Mouse (Mus musculus) MEL (cell line): ENCODE results near the gene B4galt1. TPM values are rescaled to one million over a fixed set of nuclear protein-coding genes. Genes with fewer than 3 reads are reported as not detected.

Experiments
- DNase-seq: peaks from one replicate; pipeline ENCODE4 v3.0.0; 2011; ENCODE audit warnings: low read depth, low spot score
- H3K27ac ChIP-seq: 2 replicates; pipeline ENCODE4 v1.5.1; 2012; ENCODE audit warnings: low read depth, mild to moderate bottlenecking, control low read depth, low read length, moderate library complexity; ENCODE audit not compliant: control insufficient read depth
- H3K27me3 ChIP-seq, 2 experiments: fragments of 150-350 bp in 1 of 2; sonication (generic) in 1 of 2; 2 replicates each; pipeline ENCODE4 v1.6.1; 2012; ENCODE audit warnings: low read length in 2 of 2, mild to moderate bottlenecking in 2 of 2, improper control_type of control experiment in 1 of 2, moderate library complexity in 1 of 2; ENCODE audit not compliant: insufficient read depth in 2 of 2, control insufficient read depth in 1 of 2
- H3K36me3 ChIP-seq, 2 experiments: 2 replicates each; pipeline ENCODE4 v1.6.1; 2012 to 2014; ENCODE audit warnings: low read length in 2 of 2, improper control_type of control experiment in 1 of 2, inconsistent platforms in 1 of 2, mild to moderate bottlenecking in 1 of 2; ENCODE audit not compliant: insufficient read depth in 2 of 2, control insufficient read depth in 1 of 2
- H3K4me1 ChIP-seq, 2 experiments: fragments of 150-350 bp in 1 of 2; sonication (generic) in 1 of 2; 2 replicates each; pipeline ENCODE4 v1.6.1; 2012; ENCODE audit warnings: low read length in 2 of 2, improper control_type of control experiment in 1 of 2, mild to moderate bottlenecking in 1 of 2; ENCODE audit not compliant: insufficient read depth in 2 of 2, control insufficient read depth in 1 of 2
- H3K4me3 ChIP-seq, 2 experiments: fragments of 150-350 bp in 1 of 2; sonication (generic) in 1 of 2; 2 replicates each; pipeline ENCODE4 v1.5.1; 2012; ENCODE audit warnings: low read depth in 2 of 2, low read length in 2 of 2, mild to moderate bottlenecking in 2 of 2, moderate library complexity in 2 of 2, control low read depth in 1 of 2, improper control_type of control experiment in 1 of 2; ENCODE audit not compliant: control insufficient read depth in 1 of 2, insufficient read depth in 1 of 2
- H3K79me2 ChIP-seq: 2 replicates; pipeline ENCODE4 v1.6.1; 2012; ENCODE audit warnings: mild to moderate bottlenecking, low read length, moderate library complexity; ENCODE audit not compliant: control insufficient read depth, poor library complexity, insufficient read depth
- H3K9ac ChIP-seq: 2 replicates; pipeline ENCODE4 v1.6.1; 2012; ENCODE audit warnings: low read depth, mild to moderate bottlenecking, control low read depth, low read length, moderate library complexity; ENCODE audit not compliant: control insufficient read depth, poor library complexity, severe bottlenecking
- H3K9me3 ChIP-seq: fragments of 150-350 bp; sonication (generic); replicated peaks from 2 replicates; pipeline ENCODE4 v1.6.1; 2012; ENCODE audit warnings: mild to moderate bottlenecking, low read length, improper control_type of control experiment, moderate library complexity; ENCODE audit not compliant: insufficient read depth
- BHLHE40 ChIP-seq: IDR thresholded peaks from 2 replicates; pipeline ENCODE4 v1.6.1; 2012; ENCODE audit warnings: low read depth, mild to moderate bottlenecking, inconsistent platforms, low read length, improper control_type of control experiment, borderline replicate concordance
- CHD1 ChIP-seq: IDR thresholded peaks from 2 replicates; pipeline ENCODE4 v1.6.1; 2012; ENCODE audit warnings: low read depth, mild to moderate bottlenecking, inconsistent platforms, low read length, improper control_type of control experiment
- CHD2 ChIP-seq: IDR thresholded peaks from 2 replicates; pipeline ENCODE4 v1.6.1; 2011; ENCODE audit warnings: low read length, improper control_type of control experiment
- E2F4 ChIP-seq: IDR thresholded peaks from 2 replicates; pipeline ENCODE4 v1.6.1; 2011; ENCODE audit warnings: low read depth, low read length, improper control_type of control experiment, borderline replicate concordance
- ELF1 ChIP-seq: IDR thresholded peaks from 2 replicates; pipeline ENCODE4 v1.6.1; 2014; ENCODE audit warnings: low read depth, mild to moderate bottlenecking, inconsistent platforms, low read length, improper control_type of control experiment, moderate library complexity
- EP300 ChIP-seq, 2 experiments: IDR thresholded peaks; 2 replicates each; pipeline ENCODE4 v1.6.1; 2011; ENCODE audit warnings: improper control_type of control experiment in 2 of 2, low read length in 2 of 2, low read depth in 1 of 2, mild to moderate bottlenecking in 1 of 2
- GABPA ChIP-seq: IDR thresholded peaks from 2 replicates; pipeline ENCODE4 v1.6.1; 2012; ENCODE audit warnings: low read depth, mild to moderate bottlenecking, inconsistent platforms, low read length, improper control_type of control experiment, moderate library complexity
- GATA1 ChIP-seq: IDR thresholded peaks from 2 replicates; pipeline ENCODE4 v1.6.1; 2011; ENCODE audit warnings: low read depth, low read length, improper control_type of control experiment
- KAT2A ChIP-seq: conservative IDR thresholded peaks from 2 replicates; pipeline ENCODE4 v1.6.1; 2012; ENCODE audit warnings: low read depth, low read length, improper control_type of control experiment, inconsistent platforms
- MAFK ChIP-seq: IDR thresholded peaks from 2 replicates; pipeline ENCODE4 v1.6.1; 2011; ENCODE audit warnings: low read depth, mild to moderate bottlenecking, low read length, improper control_type of control experiment, borderline replicate concordance
- MAX ChIP-seq: IDR thresholded peaks from 2 replicates; pipeline ENCODE4 v1.6.1; 2011; ENCODE audit warnings: low read length, improper control_type of control experiment
- MAZ ChIP-seq: IDR thresholded peaks from 2 replicates; pipeline ENCODE4 v1.6.1; 2012; ENCODE audit warnings: low read depth, mild to moderate bottlenecking, inconsistent platforms, low read length, improper control_type of control experiment
- MEF2A ChIP-seq: IDR thresholded peaks from 2 replicates; pipeline ENCODE4 v1.6.1; 2014; ENCODE audit warnings: low read depth, mild to moderate bottlenecking, inconsistent platforms, low read length, improper control_type of control experiment; ENCODE audit not compliant: poor library complexity, insufficient replicate concordance, severe bottlenecking; ENCODE audit errors: extremely low read depth
- MXI1 ChIP-seq: IDR thresholded peaks from 2 replicates; pipeline ENCODE4 v1.6.1; 2011; ENCODE audit warnings: mild to moderate bottlenecking, low read depth, low read length, improper control_type of control experiment
- MYC ChIP-seq: IDR thresholded peaks from 2 replicates; pipeline ENCODE4 v1.6.1; 2011; ENCODE audit warnings: low read depth, mild to moderate bottlenecking, low read length, improper control_type of control experiment, moderate library complexity
- NELFE ChIP-seq: IDR thresholded peaks from 2 replicates; pipeline ENCODE4 v1.6.1; 2011; ENCODE audit warnings: low read depth, low read length, improper control_type of control experiment
- POLR2A ChIP-seq, 2 experiments: IDR thresholded peaks; 2 replicates each; pipeline ENCODE4 v1.6.1; 2011 to 2012; ENCODE audit warnings: low read length in 2 of 2, mild to moderate bottlenecking in 2 of 2, control low read depth in 1 of 2, improper control_type of control experiment in 1 of 2, low read depth in 1 of 2, moderate library complexity in 1 of 2; ENCODE audit not compliant: control insufficient read depth in 1 of 2, insufficient read depth in 1 of 2, poor library complexity in 1 of 2
- POLR2AphosphoS5 ChIP-seq: IDR thresholded peaks from 2 replicates; pipeline ENCODE4 v1.6.1; 2012; ENCODE audit warnings: low read depth, borderline replicate concordance, mild to moderate bottlenecking, inconsistent platforms, low read length, moderate library complexity, mixed read lengths
- RAD21 ChIP-seq: IDR thresholded peaks from 2 replicates; pipeline ENCODE4 v1.6.1; 2011; ENCODE audit warnings: mild to moderate bottlenecking, low read depth, low read length, improper control_type of control experiment
- SIN3A ChIP-seq: IDR thresholded peaks from 2 replicates; pipeline ENCODE4 v1.6.1; 2012; ENCODE audit warnings: low read length, improper control_type of control experiment, inconsistent platforms
- SMC3 ChIP-seq: IDR thresholded peaks from 2 replicates; pipeline ENCODE4 v1.6.1; 2011; ENCODE audit warnings: low read depth, low read length, improper control_type of control experiment
- TAL1 ChIP-seq: IDR thresholded peaks from 2 replicates; pipeline ENCODE4 v1.6.1; 2012; ENCODE audit warnings: mild to moderate bottlenecking, inconsistent platforms, low read length, moderate library complexity, mixed read lengths
- TBP ChIP-seq: IDR thresholded peaks from 2 replicates; pipeline ENCODE4 v1.8.0; 2011; ENCODE audit warnings: low read depth, low read length, improper control_type of control experiment
- TCF12 ChIP-seq: IDR thresholded peaks from 2 replicates; pipeline ENCODE4 v1.6.1; 2014; ENCODE audit warnings: low read depth, mild to moderate bottlenecking, inconsistent platforms, low read length, improper control_type of control experiment, moderate library complexity
- USF1 ChIP-seq: IDR thresholded peaks from 2 replicates; pipeline ENCODE4 v1.6.1; 2014; ENCODE audit warnings: low read depth, mild to moderate bottlenecking, inconsistent platforms, low read length, improper control_type of control experiment, moderate library complexity
- USF2 ChIP-seq, 2 experiments: IDR thresholded peaks; 2 replicates each; pipeline ENCODE4 v1.6.1; 2011 to 2012; ENCODE audit warnings: improper control_type of control experiment in 2 of 2, low read length in 2 of 2, borderline replicate concordance in 1 of 2, inconsistent platforms in 1 of 2, low read depth in 1 of 2, mild to moderate bottlenecking in 1 of 2; ENCODE audit not compliant: insufficient read depth in 1 of 2
- ZC3H11A ChIP-seq: IDR thresholded peaks from 2 replicates; pipeline ENCODE4 v1.6.1; 2012; ENCODE audit warnings: low read depth, mild to moderate bottlenecking, inconsistent platforms, low read length, improper control_type of control experiment
- ZKSCAN1 ChIP-seq: IDR thresholded peaks from 2 replicates; pipeline ENCODE4 v1.6.1; 2012; ENCODE audit warnings: low read depth, mild to moderate bottlenecking, inconsistent platforms, low read length, improper control_type of control experiment, moderate library complexity
- ZMIZ1 ChIP-seq: IDR thresholded peaks from 2 replicates; pipeline ENCODE4 v1.6.1; 2012; ENCODE audit warnings: low read depth, mild to moderate bottlenecking, inconsistent platforms, low read length, improper control_type of control experiment, moderate library complexity
- ZNF384 ChIP-seq: IDR thresholded peaks from 2 replicates; pipeline ENCODE4 v1.6.1; 2012; ENCODE audit warnings: low read depth, mild to moderate bottlenecking, inconsistent platforms, low read length, improper control_type of control experiment
- polyA plus RNA-seq, 2 experiments: library from polyadenylated mRNA; stranded (reverse) in 1 of 2; unstranded in 1 of 2; fragments of >175 nt in 1 of 2; fragments of >200 nt in 1 of 2; gene quantifications; 2 replicates each; pipeline versions ENCODE4 v1.2.1 to v1.2.4; 2012; ENCODE audit warnings: low replicate concordance in 2 of 2, low read depth in 1 of 2; ENCODE audit not compliant: insufficient read length in 2 of 2, insufficient read depth in 1 of 2, missing spikeins in 1 of 2
- total RNA-seq: library from RNA; depleted of rRNA; stranded (reverse); fragments of 300-350 nt; gene quantifications from 2 replicates; pipeline ENCODE4 v1.2.3, GENCODE M21; 2012

B4galt1 gene
- total and polyA plus RNA-seq, 3 experiments = 10.8 to 22.5 TPM; not detected in 1

DNA sequence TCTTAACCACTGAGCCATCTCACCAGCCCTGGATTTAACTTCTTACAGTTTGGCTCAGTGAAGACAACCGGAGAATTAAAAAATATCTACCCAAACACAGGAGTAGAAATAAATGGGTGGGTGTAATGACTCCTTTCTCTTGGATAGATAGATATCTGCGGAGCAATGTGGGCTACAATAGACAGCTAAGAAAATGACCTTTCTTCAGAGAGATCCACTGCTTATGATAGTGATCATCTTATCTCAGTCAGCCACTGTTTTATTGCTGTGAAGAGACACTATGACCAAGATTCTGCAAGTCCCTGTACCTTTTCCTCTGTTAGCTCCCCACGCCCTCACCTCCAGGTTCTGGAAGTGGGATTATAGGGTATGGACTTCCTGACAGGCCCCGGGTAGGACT, 70.8 kb downstream of the B4galt1 start:
- Histone ChIP-seq H3K4me1 (peaks cover 8 to 45% of the 10 kb centered on the region in 2 experiments), H3K36me3 (peaks cover 0 to 43% of the 10 kb centered on the region in 2 experiments; a peak in 2 of 4 replicates), H3K9me3 (no peaks in the 10 kb centered on the region), H3K9ac (no peak overlapping the region), H3K27me3 (no peaks in the 10 kb centered on the region), H3K4me3 (no peak overlapping the region), H3K27ac (no peak overlapping the region), H3K79me2 (no peaks in the 10 kb centered on the region)
- TF ChIP-seq MAFK (no peak), GATA1 (peak; percentile 54; the same call in 1 of the 2 replicates)
- DNase-seq = no peak

DNA sequence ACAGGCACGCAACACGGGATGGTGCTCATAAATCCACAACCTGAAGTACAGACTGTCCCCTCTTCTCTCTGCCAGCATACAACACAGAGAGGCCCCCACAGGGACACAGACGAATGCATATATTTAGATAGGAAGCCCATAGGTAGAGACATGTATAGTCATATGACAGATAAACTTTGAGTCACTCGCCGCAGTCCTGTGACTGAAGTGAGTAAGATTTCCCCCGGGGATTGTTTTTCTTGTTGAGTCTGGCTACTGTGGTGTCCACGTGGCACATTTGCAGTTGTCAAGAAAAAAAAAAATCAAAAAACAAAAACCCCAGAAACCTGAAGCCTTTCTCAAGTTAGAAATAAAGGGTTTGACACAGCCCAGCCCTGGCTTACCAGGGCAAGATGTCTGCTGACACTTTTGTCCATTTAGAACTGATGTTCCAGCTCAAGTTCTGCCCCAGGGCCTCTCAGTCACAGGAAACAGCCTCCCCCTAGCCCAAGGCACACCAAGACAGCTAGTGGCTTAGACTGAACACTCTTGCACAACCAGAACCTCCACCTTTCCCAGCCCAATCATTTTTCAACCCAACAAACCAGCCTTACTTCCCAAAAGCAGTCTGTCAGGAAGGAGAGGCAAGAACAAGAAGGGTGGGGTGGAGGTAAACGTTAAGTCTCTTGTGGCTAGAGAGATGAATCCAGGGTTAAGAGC, 71.9 kb downstream of the B4galt1 start:
- H3K9ac ChIP-seq = peak overlapping the region; percentile 64
- H3K27ac ChIP-seq = peak overlapping the region; percentile 94
- H3K4me3 ChIP-seq = peak overlapping the region; percentile 41 to 47
- H3K4me1 ChIP-seq = peaks cover 8 to 48% of the 10 kb centered on the region in 2 experiments
- H3K9me3 ChIP-seq = no peaks in the 10 kb centered on the region
- peaks cover 0 to 47% of the 10 kb centered on the region in 2 experiments; a peak in 2 of 4 replicates for H3K36me3 ChIP-seq
- no peaks in the 10 kb centered on the region for H3K79me2 ChIP-seq
- no peaks in the 10 kb centered on the region for H3K27me3 ChIP-seq
- peak; percentile 82 for DNase-seq
- TF ChIP-seq GABPA (no peak), CHD2 (no peak), SIN3A (peak; percentile 79), SMC3 (no peak), ELF1 (no peak), TAL1 (no peak), USF2 (IDR thresholded peaks at IDR 0.05; ENCODE audit: borderline replicate concordance in 1 of 2, insufficient read depth in 1 of 2, low read depth in 1 of 2, low read length in 2 of 2) (no peak), POLR2A (IDR thresholded peaks at IDR 0.05; ENCODE audit: control insufficient read depth in 1 of 2, insufficient read depth in 1 of 2, low read depth in 1 of 2, low read length in 2 of 2, poor library complexity in 1 of 2) (no peak), MAFK (no peak), GATA1 (peak; percentile 35; the same call in 1 of the 2 replicates), TBP (no peak), KAT2A (no peak), ZKSCAN1 (no peak), POLR2AphosphoS5 (no peak), MYC (peak; percentile 86; the same call in 1 of the 2 replicates), USF1 (peak; percentile 78), TCF12 (0 out of 2 replicates have a peak, but pooled peaks have one; percentile 43), MAX (peak; percentile 89), ZNF384 (peak; percentile 78), MAZ (no peak), CHD1 (no peak; the same call in 1 of the 2 replicates), EP300 (IDR thresholded peaks at IDR 0.05; ENCODE audit: low read depth in 1 of 2, low read length in 2 of 2) (peak; percentile 49 to 78), BHLHE40 (peak; percentile 74; the same call in 1 of the 2 replicates), RAD21 (no peak), MEF2A (no peak), ZC3H11A (no peak), NELFE (no peak), ZMIZ1 (no peak), MXI1 (peak; percentile 88), E2F4 (no peak)
